In the genomic region with DNA sequence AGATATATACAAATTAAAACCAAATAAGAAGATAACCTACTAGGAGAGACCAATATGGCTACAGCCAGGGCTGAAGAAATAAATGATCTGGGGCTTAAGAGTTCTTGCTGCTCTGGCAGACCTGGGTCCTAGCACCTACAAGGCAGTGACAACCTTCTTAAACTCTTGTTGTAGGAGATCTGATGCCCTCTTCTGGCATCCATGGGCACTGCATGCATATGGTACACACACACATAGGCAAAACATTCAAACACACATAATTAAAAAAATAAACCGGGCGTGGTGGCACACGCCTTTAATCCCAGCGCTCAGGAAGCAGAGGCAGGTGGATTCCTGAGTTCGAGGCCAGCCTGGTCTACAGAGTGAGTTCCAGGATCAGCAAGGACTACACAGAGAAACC, we compare ENCODE assay signal across 15 mouse cellular contexts. TPM values are rescaled to one million over a fixed set of nuclear protein-coding genes. Genes with fewer than 3 reads are reported as not detected.
DNase-seq lines count a peak whose midpoint lies in the region; ATAC-seq and TF ChIP-seq lines count a peak whose summit lies in the region.
"Had no signal": no experiment of that assay in that cellular context is flagged by ENCODE, and none has a peak within 500 bp of the region (broad histone marks: within the 10 kb centered on the region; RNA-seq: fewer than 3 reads in every experiment).

No protein-coding gene starts in this region.

- no peak overlapping the region for H3K4me3 ChIP-seq in kidney, postnatal 0 days (replicated peaks; ENCODE audit: low read depth, low read length)
- H3K4me3 ChIP-seq in limb, embryonic 10.5 days, result no peak overlapping the region
- H3K4me3 ChIP-seq: heart, embryonic 15.5 days; hindbrain, embryonic 15.5 days; limb, embryonic 12.5 days; megakaryocyte, embryonic 14.5 days; myocyte had no signal

- no peak overlapping the region for H3K27ac ChIP-seq in kidney, postnatal 0 days
- no peak overlapping the region for H3K27ac ChIP-seq in limb, embryonic 10.5 days
- H3K27ac ChIP-seq: heart, embryonic 15.5 days; hindbrain, embryonic 15.5 days; limb, embryonic 12.5 days had no signal

- H3K9me3 ChIP-seq in kidney, postnatal 0 days (replicated peaks; ENCODE audit: low read length), result no peaks in the 10 kb centered on the region
- H3K9me3 ChIP-seq in limb, embryonic 10.5 days (replicated peaks), result no peaks in the 10 kb centered on the region
- H3K9me3 ChIP-seq: heart, embryonic 15.5 days; hindbrain, embryonic 15.5 days; megakaryocyte, embryonic 14.5 days had no signal

- WGBS in kidney, postnatal 0 days, result 95% methylated on average over 5 of the region's 5 CpGs
- WGBS in limb, embryonic 10.5 days, result 92% methylated on average over 5 of the region's 5 CpGs

- no peaks in the 10 kb centered on the region for H3K27me3 ChIP-seq in kidney, postnatal 0 days (ENCODE audit: insufficient read depth, low read length)
- H3K27me3 ChIP-seq in limb, embryonic 10.5 days (ENCODE audit: low read depth, poor library complexity, severe bottlenecking), result no peaks in the 10 kb centered on the region
- H3K27me3 ChIP-seq: heart, embryonic 15.5 days; hindbrain, embryonic 15.5 days; limb, embryonic 12.5 days; megakaryocyte, embryonic 14.5 days had no signal

- TF ChIP-seq CTCF in kidney, postnatal 0 days (IDR thresholded peaks at IDR 0.05; ENCODE audit: low read depth), result peak; percentile 30; the same call in 1 of the 2 replicates

- no peak for DNase-seq in kidney, postnatal 0 days (ENCODE audit: low spot score)
- DNase-seq in kidney, adult 18-20 months, result no peak
- DNase-seq in thymus, postnatal 0 days (ENCODE audit: low spot score), result peak; percentile 14
- no peak for DNase-seq in thymus, postnatal 10 days (ENCODE audit: low spot score in 2 of 2)
- DNase-seq in ZHBTc4 (ENCODE audit: low read depth, low spot score), result peak; percentile 88
- DNase-seq in limb, embryonic 10.5 days (ENCODE audit: low spot score), result no peak
- DNase-seq in frontal cortex, postnatal 36 days (ENCODE audit: low spot score in 2 of 2), result no peak
- DNase-seq in layer of hippocampus, postnatal 25 days (ENCODE audit: extremely low spot score in 1 of 2, low spot score in 1 of 2), result no peak
- DNase-seq: gastrocnemius, postnatal 10 days; spleen, adult 18-20 months had no signal

- 0 out of 2 replicates have a peak, but pooled peaks cover 3% of the 10 kb centered on the region for H3K4me1 ChIP-seq in kidney, postnatal 0 days (replicated peaks; ENCODE audit: insufficient read depth, low read length)
- H3K4me1 ChIP-seq in limb, embryonic 10.5 days, result peaks cover 22% of the 10 kb centered on the region

- no peak overlapping the region for H3K4me2 ChIP-seq in kidney, postnatal 0 days (ENCODE audit: low read length)
- H3K4me2 ChIP-seq: heart, embryonic 15.5 days; hindbrain, embryonic 15.5 days; limb, embryonic 12.5 days had no signal

- no peak for ATAC-seq in kidney, postnatal 0 days (replicated peaks; ENCODE audit: low FRiP score, low read depth)

- H3K36me3 ChIP-seq in kidney, postnatal 0 days (ENCODE audit: insufficient read depth, low read length), result no peaks in the 10 kb centered on the region
- no peaks in the 10 kb centered on the region for H3K36me3 ChIP-seq in limb, embryonic 10.5 days
- H3K36me3 ChIP-seq: heart, embryonic 15.5 days; hindbrain, embryonic 15.5 days; limb, embryonic 12.5 days had no signal

- H3K9ac ChIP-seq in kidney, postnatal 0 days (ENCODE audit: low read depth, low read length), result no peak overlapping the region
- H3K9ac ChIP-seq: heart, embryonic 15.5 days; hindbrain, embryonic 15.5 days; limb, embryonic 12.5 days had no signal

RNA-seq across cellular contexts. Expression of a gene that starts 2.5 kb away (rescaled TPM):
- polyA plus RNA-seq in kidney, postnatal 0 days (2015; fragmentation: Nextera tagmentation; extraction: Ambion mirVana), result 24.3 and 25.2 TPM in 2 replicates
- polyA plus RNA-seq in thymus, postnatal 0 days (2015; fragmentation: Nextera tagmentation; extraction: Ambion mirVana), result 7.0 and 7.8 TPM in 2 replicates
- polyA plus RNA-seq in limb, embryonic 10.5 days (2016; fragmentation: Nextera tagmentation; extraction: Ambion mirVana), result 22.8 and 27.9 TPM in 2 replicates
- 10 to 100 TPM in 1 of 2 experiments, 1 to 10 TPM in 1; 9.5 to 10.7 TPM for total RNA-seq in layer of hippocampus, postnatal 25 days (2021)

RNA-seq across cellular contexts. Expression of a gene that starts 39.0 kb away (rescaled TPM):
- polyA plus RNA-seq in kidney, postnatal 0 days (2015; fragmentation: Nextera tagmentation; extraction: Ambion mirVana), result 20.9 and 22.1 TPM in 2 replicates
- 30.5 and 31.5 TPM in 2 replicates for polyA plus RNA-seq in thymus, postnatal 0 days (2015; fragmentation: Nextera tagmentation; extraction: Ambion mirVana)
- 37.2 and 40.6 TPM in 2 replicates for polyA plus RNA-seq in limb, embryonic 10.5 days (2016; fragmentation: Nextera tagmentation; extraction: Ambion mirVana)
- total RNA-seq in layer of hippocampus, postnatal 25 days (2021), result 1 to 10 TPM; 9.2 to 9.4 TPM

Comparison
In these comparisons a context has a peak if more than half of its experiments do, and no peak if none do; other contexts are left out.
1. DNase-seq: peak in thymus, postnatal 0 days (single experiment) and ZHBTc4 (single experiment); none in kidney, postnatal 0 days (single experiment), kidney, adult 18-20 months (single experiment), thymus, postnatal 10 days (0 of 2), limb, embryonic 10.5 days (single experiment), frontal cortex, postnatal 36 days (0 of 2) and layer of hippocampus, postnatal 25 days (0 of 2).